Mouse (Mus musculus): ENCODE results near the gene Coil. TPM values are rescaled to one million over a fixed set of nuclear protein-coding genes. Genes with fewer than 3 reads are reported as not detected.
"Not testable (repeated sequence)": the region's sequence is repeated elsewhere in the genome, so short reads cannot be mapped to it uniquely, and the experiment has no call there.

Gene Coil
- polyA plus RNA-seq, 1 experiment from 2014 or later: 24.2 TPM

DNA sequence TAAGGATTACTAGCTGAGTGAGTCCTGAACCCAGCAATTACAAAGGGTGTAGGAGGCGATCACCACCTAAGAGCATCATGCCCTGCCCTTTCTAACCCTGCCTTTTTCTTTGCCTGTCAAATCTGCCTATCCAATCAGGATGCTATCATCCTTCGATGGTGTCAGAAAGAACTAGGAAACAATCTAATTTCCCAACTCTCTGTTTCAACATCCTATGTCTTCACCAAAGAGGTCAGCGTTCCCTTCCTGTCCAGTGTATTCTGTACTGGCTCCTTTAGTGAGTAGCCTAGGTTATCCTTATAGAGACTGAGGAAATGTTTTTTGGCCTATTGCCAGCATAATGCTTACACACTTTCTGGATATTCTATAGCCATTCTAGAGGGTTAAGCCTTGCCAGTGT, 65.5 kb downstream of the Coil start:
- H3K27ac ChIP-seq (ENCODE audit: low read depth, low read length): no peak overlapping the region
- ATAC-seq (ENCODE audit: low FRiP score) (no peak), DNase-seq (ENCODE audit: low spot score, missing footprints) (no peak)
- no peaks in the 10 kb centered on the region for H3K27me3 ChIP-seq (ENCODE audit: control insufficient read depth, insufficient read depth, low read length)
- H3K4me2 ChIP-seq: no peak overlapping the region
- H3K4me1 ChIP-seq (ENCODE audit: control insufficient read depth, insufficient read depth, low read length): no peaks in the 10 kb centered on the region
- H3K9me3 ChIP-seq (ENCODE audit: control insufficient read depth, low read length): no peaks in the 10 kb centered on the region
- no peak overlapping the region for H3K4me3 ChIP-seq (ENCODE audit: low read depth, low read length)
- no peaks in the 10 kb centered on the region for H3K36me3 ChIP-seq (ENCODE audit: control insufficient read depth, insufficient read depth, low read length)
- H3K9ac ChIP-seq (ENCODE audit: low read length): no peak overlapping the region
- 77% methylated on average over 3 of the region's 3 CpGs for WGBS

DNA sequence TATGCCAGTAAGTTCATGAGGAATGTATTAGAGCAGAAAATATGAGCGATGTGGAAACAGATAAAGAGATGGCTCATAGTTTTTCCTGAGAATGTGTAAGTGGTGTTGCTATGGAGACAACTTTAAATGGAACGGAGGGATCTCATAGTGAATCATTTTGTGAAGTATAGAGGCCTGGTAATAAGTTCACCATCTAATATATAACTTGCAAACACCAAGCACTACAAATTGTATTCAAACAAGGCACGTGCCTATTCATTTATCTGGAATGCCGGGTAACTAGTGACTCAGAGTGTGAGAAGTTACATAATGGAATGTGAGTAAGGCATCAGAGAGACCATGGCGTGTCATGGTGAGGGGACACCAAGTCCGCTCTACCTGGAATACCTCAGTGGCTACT, 68.4 kb downstream of the Coil start:
- DNase-seq (ENCODE audit: low spot score, missing footprints): no peak
- Histone ChIP-seq H3K4me3 (ENCODE audit: low read depth, low read length) (no peak overlapping the region), H3K4me2 (no peak overlapping the region), H3K4me1 (ENCODE audit: control insufficient read depth, insufficient read depth, low read length) (no peaks in the 10 kb centered on the region), H3K27me3 (ENCODE audit: control insufficient read depth, insufficient read depth, low read length) (no peaks in the 10 kb centered on the region), H3K36me3 (ENCODE audit: control insufficient read depth, insufficient read depth, low read length) (no peaks in the 10 kb centered on the region), H3K27ac (ENCODE audit: low read depth, low read length) (no peak overlapping the region), H3K9ac (ENCODE audit: low read length) (no peak overlapping the region), H3K9me3 (ENCODE audit: control insufficient read depth, low read length) (no peaks in the 10 kb centered on the region)
- no peak for ATAC-seq (ENCODE audit: low FRiP score)
- WGBS: 91% methylated on average over 6 of the region's 6 CpGs

DNA sequence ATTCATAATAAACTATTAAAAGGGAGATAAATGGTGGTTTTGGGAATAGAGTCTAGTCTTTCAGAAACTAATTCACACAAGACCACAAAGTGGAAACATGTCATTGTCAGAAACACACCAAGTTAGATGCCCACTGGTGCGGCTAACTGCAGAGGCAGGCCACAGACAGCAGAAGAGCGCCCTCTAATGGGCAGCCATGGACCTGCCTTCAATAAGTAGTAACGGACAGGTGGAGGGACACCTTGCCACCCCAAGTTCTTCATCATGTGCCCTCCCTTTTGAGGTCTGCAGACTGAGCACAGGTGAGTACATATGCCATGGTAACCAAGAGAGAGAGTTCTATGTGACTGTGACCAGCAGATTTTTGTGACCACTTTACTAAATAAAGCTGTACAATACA, 69.3 kb downstream of the Coil start:
- 33% methylated on average over 3 of the region's 3 CpGs for WGBS
- Histone ChIP-seq H3K9ac (ENCODE audit: low read length) (no peak overlapping the region), H3K9me3 (ENCODE audit: control insufficient read depth, low read length) (no peaks in the 10 kb centered on the region), H3K27ac (ENCODE audit: low read depth, low read length) (no peak overlapping the region), H3K4me3 (ENCODE audit: low read depth, low read length) (no peak overlapping the region), H3K27me3 (ENCODE audit: control insufficient read depth, insufficient read depth, low read length) (no peaks in the 10 kb centered on the region), H3K36me3 (ENCODE audit: control insufficient read depth, insufficient read depth, low read length) (no peaks in the 10 kb centered on the region; the same call in 1 of the 2 replicates), H3K4me2 (no peak overlapping the region), H3K4me1 (ENCODE audit: control insufficient read depth, insufficient read depth, low read length) (no peaks in the 10 kb centered on the region)
- DNase-seq (ENCODE audit: low spot score, missing footprints): peak; percentile 82
- ATAC-seq (ENCODE audit: low FRiP score): no peak

DNA sequence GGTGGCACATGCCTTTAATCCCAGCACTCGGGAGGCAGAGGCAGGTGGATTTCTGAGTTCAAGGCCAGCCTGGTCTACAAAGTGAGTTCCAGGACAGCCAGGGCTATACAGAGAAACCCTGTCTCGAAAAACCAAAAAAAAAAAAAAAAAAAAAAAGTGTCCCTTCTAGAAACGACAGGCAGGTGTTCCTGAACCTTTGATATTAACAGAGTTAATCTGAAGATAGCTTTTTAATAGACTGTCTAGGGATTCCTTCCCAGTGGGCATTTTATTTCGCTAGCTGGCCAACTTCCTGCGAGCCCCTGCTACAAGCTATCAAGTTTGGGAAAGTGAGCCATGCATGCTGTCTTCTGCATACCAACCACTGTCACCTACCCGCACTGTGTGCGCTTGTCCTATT, 71.0 kb downstream of the Coil start:
- 92% methylated on average over 6 of the region's 7 CpGs for WGBS

More for the DNA sequence above, 71.0 kb downstream of the Coil start:
- not testable (repeated sequence) for H3K4me3 ChIP-seq (ENCODE audit: low read depth, low read length); H3K4me2 ChIP-seq; H3K9me3 ChIP-seq (ENCODE audit: control insufficient read depth, low read length); DNase-seq (ENCODE audit: low spot score, missing footprints); H3K27ac ChIP-seq (ENCODE audit: low read depth, low read length); H3K27me3 ChIP-seq (ENCODE audit: control insufficient read depth, insufficient read depth, low read length); ATAC-seq (ENCODE audit: low FRiP score); H3K9ac ChIP-seq (ENCODE audit: low read length); H3K4me1 ChIP-seq (ENCODE audit: control insufficient read depth, insufficient read depth, low read length)
- peaks cover 11% of the 10 kb centered on the region for H3K36me3 ChIP-seq (ENCODE audit: control insufficient read depth, insufficient read depth, low read length)

Other genes with a start within 250 kb of the Coil start
- 13.0 and 13.6 TPM in 2 replicates for gene Akap1, start 105.7 kb upstream of the Coil start, polyA plus RNA-seq (2014; fragmentation: Nextera tagmentation; extraction: Ambion mirVana)
- 74.2 and 76.7 TPM in 2 replicates for gene Scpep1, start 14.8 kb upstream of the Coil start, polyA plus RNA-seq (2014; fragmentation: Nextera tagmentation; extraction: Ambion mirVana)
- not detected in 2 replicates for gene Elobl, start 3.3 kb upstream of the Coil start, polyA plus RNA-seq (2014; fragmentation: Nextera tagmentation; extraction: Ambion mirVana)
- gene Trim25, start 29.1 kb downstream of the Coil start, polyA plus RNA-seq (2014; fragmentation: Nextera tagmentation; extraction: Ambion mirVana): 2.9 TPM in 2 replicates
- 4.1 and 4.6 TPM in 2 replicates for gene Dgke, start 96.6 kb downstream of the Coil start, polyA plus RNA-seq (2014; fragmentation: Nextera tagmentation; extraction: Ambion mirVana)
- not detected in 2 replicates for gene Gm525, start 103.6 kb downstream of the Coil start, polyA plus RNA-seq (2014; fragmentation: Nextera tagmentation; extraction: Ambion mirVana)

Measured in midbrain, embryonic 11.5 days (tissue).